Mouse (Mus musculus) lung, postnatal 0 days (tissue): Measurements from ENCODE around the gene Pafah1b3. TPM values are rescaled to one million over a fixed set of nuclear protein-coding genes. Genes with fewer than 3 reads are reported as not detected.

Experiments used
- ATAC-seq: fragments of 200-750 bp; cut with Nextera tagmentation; 2 replicates; pipeline ENCODE4 v1.8.0; 2017; ENCODE audit warnings: moderate library complexity
- DNase-seq: peaks from one replicate; pipeline ENCODE4 v3.0.0-alpha.2; 2016; ENCODE audit warnings: low spot score
- H3K27ac ChIP-seq: fragments of 300-500 bp; sonication (generic); 2 replicates; pipeline ENCODE4 v1.5.1; 2014; ENCODE audit warnings: antibody characterized with exemption, mild to moderate bottlenecking, low read length, mixed read lengths
- H3K27me3 ChIP-seq: fragments of 300-500 bp; sonication (generic); replicated peaks from 2 replicates; pipeline ENCODE4 v1.6.1; 2014; ENCODE audit warnings: low read length, mixed read lengths; ENCODE audit not compliant: insufficient read depth
- H3K36me3 ChIP-seq: fragments of 300-500 bp; sonication (generic); 2 replicates; pipeline ENCODE4 v1.6.1; 2014; ENCODE audit warnings: low read length, mixed read lengths; ENCODE audit not compliant: insufficient read depth
- H3K4me1 ChIP-seq: fragments of 300-500 bp; sonication (generic); 2 replicates; pipeline ENCODE4 v1.6.1; 2014; ENCODE audit warnings: antibody characterized with exemption, low read depth, low read length, mixed read lengths; ENCODE audit not compliant: insufficient read depth
- H3K4me2 ChIP-seq: fragments of 300-500 bp; sonication (generic); replicated peaks from 2 replicates; pipeline ENCODE4 v1.6.1; 2014; ENCODE audit warnings: low read depth, mild to moderate bottlenecking, low read length, moderate library complexity, mixed read lengths
- H3K4me3 ChIP-seq: fragments of 300-500 bp; sonication (generic); 2 replicates; pipeline ENCODE4 v1.5.1; 2014; ENCODE audit warnings: low read depth, low read length
- H3K9ac ChIP-seq: fragments of 300-500 bp; sonication (generic); replicated peaks from 2 replicates; pipeline ENCODE4 v1.6.1; 2014; ENCODE audit warnings: low read depth, mild to moderate bottlenecking
- H3K9me3 ChIP-seq: fragments of 300-500 bp; sonication (generic); 2 replicates; pipeline ENCODE4 v1.6.1; 2016; ENCODE audit warnings: low read length, mixed read lengths
- CTCF ChIP-seq: IDR thresholded peaks from 2 replicates; pipeline ENCODE4 v1.5.1; 2016; ENCODE audit warnings: antibody characterized with exemption, mild to moderate bottlenecking
- EP300 ChIP-seq: IDR thresholded peaks from 2 replicates; pipeline ENCODE4 v1.6.1; 2016; ENCODE audit warnings: antibody characterized with exemption, mild to moderate bottlenecking, control low read depth
- WGBS: fragments of 180-500 bp; shearing (Covaris S2); extraction: QIAGEN DNeasy Blood & Tissue Kit; methylation state at CpG from one replicate; pipeline ENCODE4 v1.1.7; 2014; 5-methylcytosine and 5-hydroxymethylcytosine counted together
- polyA plus RNA-seq: library from polyadenylated mRNA; unstranded; fragments of >200 nt; fragmentation: Nextera tagmentation; extraction: Ambion mirVana; gene quantifications from 2 replicates; pipeline ENCODE4 v1.2.1, GENCODE M21; 2015

Gene Pafah1b3
- polyA plus RNA-seq, 1 experiment from 2014 or later: 83.8 TPM

DNA sequence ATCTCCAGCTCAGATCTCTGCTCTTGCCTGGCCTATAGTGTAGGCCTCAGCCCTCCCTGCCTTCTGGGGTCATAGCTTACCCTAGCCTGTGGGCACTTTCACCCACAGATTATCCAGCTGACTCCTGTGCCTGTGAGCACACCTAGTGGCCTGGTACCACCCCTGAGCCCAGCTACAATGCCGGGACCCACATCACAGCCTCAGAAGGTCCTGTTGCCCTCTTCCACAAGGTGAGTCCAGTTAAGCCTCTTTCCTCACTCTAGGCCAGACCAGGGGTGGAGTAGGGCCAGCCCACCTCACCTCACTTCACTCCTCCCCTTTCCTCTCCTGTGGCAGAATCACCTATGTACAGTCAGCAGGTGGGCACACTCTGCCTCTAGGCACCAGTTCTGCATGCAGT is 7.3 kb downstream of the Pafah1b3 start:
- peaks cover 63% of the 10 kb centered on the region for H3K36me3 ChIP-seq
- DNase-seq (no peak), ATAC-seq (peak; percentile 6; the same call in 1 of the 2 replicates)
- no peak overlapping the region for H3K4me3 ChIP-seq
- H3K9me3 ChIP-seq: no peaks in the 10 kb centered on the region
- H3K4me2 ChIP-seq: no peak overlapping the region
- H3K4me1 ChIP-seq: no peaks in the 10 kb centered on the region
- H3K27ac ChIP-seq: no peak overlapping the region
- WGBS: 84% methylated on average over 1 of the region's 1 CpGs
- TF ChIP-seq CTCF (no peak), EP300 (no peak)
- H3K9ac ChIP-seq: no peak overlapping the region
- no peaks in the 10 kb centered on the region for H3K27me3 ChIP-seq

DNA sequence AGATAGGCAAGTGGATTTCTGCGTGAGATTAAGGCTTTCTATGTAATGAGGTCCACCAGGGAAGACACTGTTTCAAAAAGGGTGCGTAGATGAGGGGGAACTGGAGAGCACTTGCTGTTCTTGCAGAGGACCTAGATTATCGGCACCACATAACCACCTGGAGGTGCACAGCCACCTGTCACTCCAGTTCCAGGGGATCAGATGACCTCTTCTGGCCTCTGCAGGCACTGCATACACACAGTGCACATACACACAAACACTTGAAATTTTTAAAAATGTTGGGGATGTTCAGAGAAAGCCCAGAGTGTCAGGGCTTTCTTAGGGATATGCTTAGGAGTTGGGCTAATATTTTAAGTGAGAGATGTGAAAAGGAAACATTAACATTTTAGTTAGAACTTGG is 7.9 kb downstream of the Pafah1b3 start:
- Histone ChIP-seq H3K27me3 (no peaks in the 10 kb centered on the region), H3K9me3 (no peaks in the 10 kb centered on the region), H3K4me1 (no peaks in the 10 kb centered on the region), H3K36me3 (peaks cover 68% of the 10 kb centered on the region), H3K4me2 (no peak overlapping the region), H3K4me3 (no peak overlapping the region), H3K27ac (no peak overlapping the region), H3K9ac (no peak overlapping the region)
- no peak for TF ChIP-seq EP300
- TF ChIP-seq CTCF: peak; percentile 38; the same call in 1 of the 2 replicates
- ATAC-seq (no peak), DNase-seq (no peak)
- 96% methylated on average over 3 of the region's 3 CpGs for WGBS

DNA sequence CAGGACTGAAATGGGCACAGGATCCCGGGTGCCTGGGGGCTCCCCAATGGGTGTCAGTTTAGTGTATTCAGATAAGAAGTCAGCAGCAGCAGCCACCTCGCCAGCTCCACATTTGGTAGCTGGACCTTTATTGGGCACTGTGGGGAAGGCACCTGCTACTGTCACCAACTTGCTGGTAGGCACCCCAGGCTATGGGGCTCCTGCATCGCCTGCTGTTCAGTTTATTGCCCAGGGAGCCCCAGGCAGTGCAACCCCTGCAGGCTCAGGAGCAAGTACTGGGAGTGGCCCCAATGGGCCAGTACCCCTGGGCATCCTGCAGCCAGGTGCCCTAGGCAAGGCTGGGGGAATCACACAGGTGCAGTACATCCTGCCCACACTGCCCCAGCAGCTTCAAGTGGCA is 9.1 kb downstream of the Pafah1b3 start:
- H3K4me1 ChIP-seq: peaks cover 4% of the 10 kb centered on the region; the same call in 1 of the 2 replicates
- no peak overlapping the region for H3K9ac ChIP-seq
- DNase-seq: no peak
- WGBS: 91% methylated on average over 3 of the region's 3 CpGs
- no peak overlapping the region for H3K27ac ChIP-seq
- TF ChIP-seq EP300 (no peak), CTCF (no peak)
- no peak for ATAC-seq
- H3K36me3 ChIP-seq: peaks cover 68% of the 10 kb centered on the region
- no peaks in the 10 kb centered on the region for H3K27me3 ChIP-seq
- H3K4me2 ChIP-seq: no peak overlapping the region
- no peaks in the 10 kb centered on the region for H3K9me3 ChIP-seq
- no peak overlapping the region for H3K4me3 ChIP-seq

DNA sequence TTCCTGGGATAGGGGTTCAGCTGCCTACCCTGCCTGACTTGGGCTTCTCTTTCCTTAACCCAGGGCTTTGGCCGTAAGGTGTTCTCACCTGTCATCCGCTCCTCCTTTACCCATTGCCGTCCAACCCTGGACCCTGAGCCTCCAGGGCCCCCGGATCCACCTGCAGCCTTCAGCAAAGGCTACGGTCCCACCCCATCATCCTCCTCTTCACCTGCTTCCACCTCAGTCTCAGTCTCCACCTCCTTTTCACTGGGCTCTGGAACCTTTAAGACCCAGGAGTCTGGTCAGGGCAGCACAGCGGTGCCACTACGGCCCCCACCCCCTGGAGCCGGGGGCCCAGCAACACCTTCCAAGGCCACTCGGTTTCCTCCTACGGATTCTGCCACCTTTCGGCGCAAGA is 9.8 kb downstream of the Pafah1b3 start:
- 91% methylated on average over 12 of the region's 12 CpGs for WGBS

DNA sequence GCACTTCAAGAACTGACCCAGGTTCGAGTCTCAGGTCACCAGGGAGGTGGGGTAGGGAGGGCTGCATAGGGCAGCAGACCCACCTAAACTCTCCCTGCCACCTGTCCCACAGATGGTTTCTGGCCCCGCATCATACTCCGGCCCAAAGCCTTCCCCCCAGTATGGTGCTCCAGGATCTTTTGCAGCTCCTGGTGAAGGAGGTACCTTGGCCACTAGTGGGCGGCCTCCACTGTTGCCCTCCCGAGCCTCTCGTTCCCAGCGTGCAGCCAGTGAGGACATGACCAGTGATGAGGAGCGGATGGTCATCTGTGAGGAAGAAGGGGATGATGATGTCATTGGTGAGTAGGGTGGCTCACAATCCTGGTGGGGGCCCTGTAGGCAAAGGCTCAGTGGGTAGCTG is 10.8 kb downstream of the Pafah1b3 start:
- Histone ChIP-seq H3K9ac (no peak overlapping the region), H3K4me3 (no peak overlapping the region), H3K27ac (no peak overlapping the region), H3K27me3 (no peaks in the 10 kb centered on the region), H3K36me3 (peaks cover 59% of the 10 kb centered on the region), H3K4me1 (peaks cover 9% of the 10 kb centered on the region; the same call in 1 of the 2 replicates), H3K9me3 (no peaks in the 10 kb centered on the region), H3K4me2 (no peak overlapping the region)
- no peak for DNase-seq
- no peak for TF ChIP-seq EP300
- TF ChIP-seq CTCF: peak; percentile 42
- WGBS: 77% methylated on average over 8 of the region's 8 CpGs
- no peak for ATAC-seq

More for the DNA sequence above, 9.8 kb downstream of the Pafah1b3 start:
- Histone ChIP-seq H3K4me2 (no peak overlapping the region), H3K4me1 (peaks cover 9% of the 10 kb centered on the region; the same call in 1 of the 2 replicates), H3K9me3 (no peaks in the 10 kb centered on the region), H3K27me3 (no peaks in the 10 kb centered on the region), H3K36me3 (peaks cover 65% of the 10 kb centered on the region), H3K9ac (no peak overlapping the region), H3K27ac (no peak overlapping the region), H3K4me3 (no peak overlapping the region)
- DNase-seq: no peak
- ATAC-seq: no peak
- no peak for TF ChIP-seq EP300
- no peak for TF ChIP-seq CTCF

DNA sequence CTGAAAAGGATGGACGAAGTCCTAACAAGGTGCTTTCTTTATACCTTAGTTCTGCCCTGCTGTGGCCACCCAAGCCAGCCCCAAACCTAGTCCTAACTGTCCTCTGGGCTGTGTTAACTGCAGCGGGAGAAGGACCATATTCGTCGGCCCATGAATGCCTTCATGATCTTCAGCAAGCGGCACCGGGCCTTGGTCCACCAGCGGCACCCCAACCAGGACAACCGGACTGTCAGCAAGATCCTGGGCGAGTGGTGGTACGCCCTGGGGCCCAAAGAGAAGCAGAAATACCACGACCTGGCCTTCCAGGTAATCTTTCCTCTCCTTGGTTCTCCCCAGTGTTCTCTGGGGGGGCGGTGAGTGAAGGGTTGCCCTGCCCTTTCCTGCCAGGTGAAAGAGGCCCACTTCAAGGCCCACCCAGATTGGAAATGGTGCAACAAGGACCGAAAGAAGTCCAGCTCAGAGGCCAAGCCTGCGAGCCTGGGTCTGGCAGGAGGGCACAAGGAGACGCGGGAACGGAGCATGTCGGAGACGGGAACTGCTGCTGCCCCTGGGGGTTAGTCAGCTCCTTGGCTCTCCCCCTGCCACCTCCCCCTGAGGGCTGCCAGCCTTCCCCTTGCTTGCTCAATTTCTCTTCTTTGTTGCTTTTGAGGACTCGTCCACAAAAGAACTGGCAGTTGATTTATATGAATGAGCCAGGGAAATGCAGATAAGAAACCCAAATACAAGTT is 12.1 kb downstream of the Pafah1b3 start:
- no peak overlapping the region for H3K4me2 ChIP-seq
- peaks cover 19% of the 10 kb centered on the region; the same call in 1 of the 2 replicates for H3K4me1 ChIP-seq
- no peak overlapping the region for H3K27ac ChIP-seq
- no peak for DNase-seq
- 87% methylated on average over 20 of the region's 20 CpGs for WGBS
- H3K9me3 ChIP-seq: no peaks in the 10 kb centered on the region
- no peak for ATAC-seq
- H3K4me3 ChIP-seq: no peak overlapping the region
- no peak for TF ChIP-seq CTCF
- TF ChIP-seq EP300: no peak
- H3K36me3 ChIP-seq: peaks cover 49% of the 10 kb centered on the region
- H3K9ac ChIP-seq: no peak overlapping the region
- H3K27me3 ChIP-seq: no peaks in the 10 kb centered on the region
